Mouse (Mus musculus) fat pad, adult 2 months (tissue): ENCODE results near the gene Ddx19b.
"Not testable (repeated sequence)": the region's sequence is repeated elsewhere in the genome, so short reads cannot be mapped to it uniquely, and the experiment has no call there.

Experiments
- DNase-seq: peaks from one replicate; pipeline ENCODE4 v3.0.0-alpha.2; 2011; ENCODE audit warnings: low read depth, low spot score; ENCODE audit errors: extremely low read depth

Gene Ddx19b

GRCm38 (mm10) chr8:110965594-110965993 lies 66.0 kb downstream of the Ddx19b start:
- DNase-seq, result no peak

- no peak for DNase-seq
These were observed 66.9 kb downstream of the Ddx19b start for GRCm38 (mm10) chr8:110964666-110965065.

- DNase-seq, result no peak
These were observed 68.5 kb downstream of the Ddx19b start for GRCm38 (mm10) chr8:110963051-110963450.

GRCm38 (mm10) chr8:110959906-110960305 lies 71.6 kb downstream of the Ddx19b start:
- DNase-seq, result no peak

DNA sequence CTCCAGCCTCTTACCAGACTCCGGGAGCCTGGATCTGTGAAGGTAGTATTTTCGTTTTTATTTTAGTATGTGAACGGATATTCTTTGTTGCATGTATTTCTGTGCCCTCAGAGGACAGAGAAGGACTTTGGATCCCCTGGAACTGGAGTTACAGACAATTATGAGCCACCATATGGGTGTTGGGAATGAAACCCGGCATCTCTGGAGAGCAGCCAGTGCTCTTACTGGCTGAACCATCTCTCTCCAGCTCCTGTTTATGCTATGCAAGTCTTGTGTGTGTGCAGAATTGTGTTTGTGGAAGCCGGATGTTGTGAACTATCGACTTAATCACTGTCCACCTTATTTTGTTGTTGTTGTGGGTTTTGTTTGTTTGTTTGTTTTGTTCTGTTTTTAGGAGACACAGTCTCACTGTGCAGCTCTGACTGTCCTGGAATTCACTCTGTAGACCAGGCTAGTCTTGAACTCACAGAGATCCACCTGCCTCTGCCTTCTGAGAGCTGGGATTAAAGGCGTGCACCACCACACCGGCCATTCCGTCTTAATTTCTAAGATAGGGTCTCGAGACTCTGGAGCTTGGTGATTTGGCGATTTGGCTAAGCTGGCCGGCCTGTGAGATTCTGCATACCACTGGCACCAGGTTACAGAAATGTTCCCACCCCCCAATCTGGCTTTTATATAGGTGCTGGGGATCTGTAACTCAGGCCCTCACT lies 72.3 kb downstream of the Ddx19b start:
- DNase-seq, result no peak

DNA sequence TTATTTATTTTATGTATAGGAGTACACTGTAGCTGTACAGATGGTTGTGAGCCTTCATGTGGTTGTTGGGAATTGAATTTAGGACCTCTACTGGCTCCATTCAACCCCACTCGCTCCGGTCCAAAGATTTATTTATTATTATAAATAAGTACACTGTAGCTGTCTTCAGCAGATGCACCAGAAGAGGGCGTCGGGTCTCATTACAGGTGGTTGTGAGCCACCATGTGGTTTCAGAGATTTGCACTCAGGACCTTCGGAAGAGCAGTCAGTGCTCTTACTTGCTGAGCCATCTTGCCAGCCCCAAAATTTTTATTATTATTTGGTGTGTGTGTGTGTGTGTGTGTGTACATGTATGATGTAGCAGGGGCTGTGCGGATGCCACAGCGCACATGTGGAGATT lies 73.0 kb downstream of the Ddx19b start:
- DNase-seq, result not testable (repeated sequence)

GRCm38 (mm10) chr8:110958135-110958534 lies 73.4 kb downstream of the Ddx19b start:
- no peak for DNase-seq

- no peak for DNase-seq
These were observed 74.1 kb downstream of the Ddx19b start for GRCm38 (mm10) chr8:110957471-110957870.

GRCm38 (mm10) chr8:110956619-110957450 lies 74.7 kb downstream of the Ddx19b start:
- no peak for DNase-seq

- no peak for DNase-seq
These were observed 76.8 kb downstream of the Ddx19b start for GRCm38 (mm10) chr8:110954776-110955175.
